Mouse (Mus musculus): ENCODE measurements around the gene Rab3c. TPM values are rescaled to one million over a fixed set of nuclear protein-coding genes. Genes with fewer than 3 reads are reported as not detected.

Gene Rab3c
- polyA plus RNA-seq, 1 experiment from 2014 or later = not detected

DNA sequence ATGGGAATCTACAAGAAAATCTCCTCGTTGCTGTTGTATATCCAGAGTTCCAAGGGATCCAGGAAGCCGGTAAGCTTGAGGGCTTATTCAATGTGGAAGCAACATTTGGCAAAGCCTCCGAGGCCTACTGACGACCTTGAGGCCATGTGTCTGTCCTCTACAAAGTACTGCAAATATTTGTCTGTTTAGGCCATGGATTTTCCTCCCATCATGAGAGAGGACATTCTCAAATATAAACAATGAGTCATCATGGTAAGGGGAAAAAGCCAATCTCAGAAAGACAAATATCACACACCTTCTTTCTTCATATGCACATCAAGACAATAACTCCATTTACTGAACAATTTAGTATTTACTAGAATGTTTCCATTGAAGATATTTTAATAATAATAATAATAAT, 158.0 kb downstream of the Rab3c start:
- no peak overlapping the region for H3K27ac ChIP-seq

GRCm38 (mm10) chr13:110116892-110117291, 163.9 kb downstream of the Rab3c start:
- Histone ChIP-seq H3K9me3 (replicated peaks) (no peaks in the 10 kb centered on the region), H3K36me3 (no peaks in the 10 kb centered on the region), H3K27me3 (replicated peaks) (no peaks in the 10 kb centered on the region), H3K9ac (no peak overlapping the region), H3K4me1 (no peaks in the 10 kb centered on the region), H3K4me3 (no peak overlapping the region), H3K27ac (no peak overlapping the region), H3K4me2 (no peak overlapping the region)
- ATAC-seq = no peak
- 57% methylated on average over 5 of the region's 5 CpGs for WGBS (ENCODE audit: insufficient replicate concordance)

More for the DNA sequence above, 158.0 kb downstream of the Rab3c start:
- H3K4me1 ChIP-seq = no peaks in the 10 kb centered on the region
- H3K4me2 ChIP-seq = no peak overlapping the region
- H3K36me3 ChIP-seq = no peaks in the 10 kb centered on the region
- no peak overlapping the region for H3K4me3 ChIP-seq
- no peaks in the 10 kb centered on the region for H3K27me3 ChIP-seq (replicated peaks)
- no peaks in the 10 kb centered on the region for H3K9me3 ChIP-seq (replicated peaks)
- no peak for ATAC-seq
- no peak overlapping the region for H3K9ac ChIP-seq
- WGBS (ENCODE audit: insufficient replicate concordance) = 71% methylated on average over 4 of the region's 4 CpGs

- Histone ChIP-seq H3K4me3 (no peak overlapping the region), H3K27ac (no peak overlapping the region), H3K36me3 (no peaks in the 10 kb centered on the region), H3K27me3 (replicated peaks) (no peaks in the 10 kb centered on the region), H3K4me1 (no peaks in the 10 kb centered on the region), H3K4me2 (no peak overlapping the region), H3K9me3 (replicated peaks) (no peaks in the 10 kb centered on the region), H3K9ac (no peak overlapping the region)
- 62% methylated on average over 3 of the region's 3 CpGs for whole genome bisulfite sequencing (ENCODE audit: insufficient replicate concordance)
- ATAC-seq = no peak
These were observed 164.5 kb downstream of the Rab3c start for GRCm38 (mm10) chr13:110116316-110116715.

DNA sequence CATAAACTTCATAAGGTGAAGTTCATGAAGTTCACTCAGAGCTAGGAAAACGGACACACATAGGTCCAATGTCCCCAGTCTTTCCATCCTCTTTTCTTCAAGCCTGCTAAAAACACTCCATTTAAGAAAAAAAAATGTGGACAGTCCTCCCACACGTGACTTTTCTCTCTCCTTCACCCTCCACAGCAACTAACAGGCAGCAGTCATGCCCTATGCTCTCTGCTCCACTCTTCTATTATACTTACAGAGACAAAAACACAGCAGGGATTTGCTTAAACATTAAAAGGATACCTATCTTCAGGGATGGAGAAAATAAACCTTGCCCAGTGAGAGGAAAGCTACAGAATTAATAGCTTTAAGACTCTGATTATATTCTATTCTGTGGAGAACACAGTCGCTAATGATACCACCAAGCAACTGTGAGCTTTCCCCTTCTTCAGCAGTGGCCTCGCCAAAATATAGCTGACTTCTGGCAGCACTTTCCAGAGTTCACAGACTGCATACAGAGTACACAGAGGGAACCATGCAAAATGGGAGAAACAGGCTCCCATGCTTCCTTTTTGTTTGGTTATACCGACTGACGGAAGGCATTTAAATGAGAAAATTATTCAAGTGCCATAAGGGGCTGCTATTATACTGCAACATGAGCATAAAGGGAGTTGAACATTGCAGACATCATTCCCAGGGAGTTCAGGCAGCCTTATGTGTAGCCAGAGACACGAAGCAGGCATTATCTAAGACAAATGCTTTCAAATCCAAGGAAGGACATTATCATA, 165.7 kb downstream of the Rab3c start:
- H3K9me3 ChIP-seq (replicated peaks) = no peaks in the 10 kb centered on the region
- no peaks in the 10 kb centered on the region for H3K27me3 ChIP-seq (replicated peaks)
- H3K4me3 ChIP-seq = no peak overlapping the region
- no peak for ATAC-seq
- no peak overlapping the region for H3K27ac ChIP-seq
- H3K4me2 ChIP-seq = no peak overlapping the region
- no peaks in the 10 kb centered on the region for H3K4me1 ChIP-seq
- H3K36me3 ChIP-seq = no peaks in the 10 kb centered on the region
- no peak overlapping the region for H3K9ac ChIP-seq
- WGBS (ENCODE audit: insufficient replicate concordance) = 54% methylated on average over 7 of the region's 7 CpGs

GRCm38 (mm10) chr13:110113711-110114110, 167.1 kb downstream of the Rab3c start:
- Histone ChIP-seq H3K4me3 (no peak overlapping the region), H3K4me1 (no peaks in the 10 kb centered on the region), H3K9me3 (replicated peaks) (no peaks in the 10 kb centered on the region), H3K27ac (no peak overlapping the region), H3K4me2 (no peak overlapping the region), H3K27me3 (replicated peaks) (no peaks in the 10 kb centered on the region), H3K9ac (no peak overlapping the region), H3K36me3 (no peaks in the 10 kb centered on the region)
- WGBS (ENCODE audit: insufficient replicate concordance) = 65% methylated on average over 6 of the region's 6 CpGs
- no peak for ATAC-seq

- H3K27me3 ChIP-seq (replicated peaks) = no peaks in the 10 kb centered on the region
- no peaks in the 10 kb centered on the region for H3K4me1 ChIP-seq
- ATAC-seq = no peak
- WGBS (ENCODE audit: insufficient replicate concordance) = 78% methylated on average over 6 of the region's 6 CpGs
- no peak overlapping the region for H3K4me3 ChIP-seq
- H3K9me3 ChIP-seq (replicated peaks) = no peaks in the 10 kb centered on the region
- H3K9ac ChIP-seq = no peak overlapping the region
- H3K36me3 ChIP-seq = no peaks in the 10 kb centered on the region
- H3K27ac ChIP-seq = no peak overlapping the region
- no peak overlapping the region for H3K4me2 ChIP-seq
These were observed 183.3 kb downstream of the Rab3c start for GRCm38 (mm10) chr13:110097424-110098050.

DNA sequence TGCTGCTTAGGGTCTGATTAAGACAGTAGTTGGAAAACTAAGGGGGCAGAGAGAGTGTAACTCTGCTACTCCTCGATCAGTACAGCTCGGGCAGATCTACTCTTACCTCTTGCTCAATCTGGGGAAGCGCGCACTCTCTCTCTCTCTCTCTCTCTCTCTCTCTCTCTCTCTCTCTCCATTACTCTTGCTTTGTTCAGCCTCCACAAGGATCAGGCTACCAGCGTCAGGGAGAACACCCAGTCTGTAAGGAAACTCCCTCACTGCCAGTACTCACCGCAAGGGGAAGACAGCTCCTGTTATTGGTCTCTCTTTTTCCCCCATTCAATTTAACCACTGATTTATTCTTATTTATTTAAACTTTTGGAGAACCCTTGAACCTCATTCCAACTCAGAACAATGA, 185.8 kb downstream of the Rab3c start:
- H3K4me2 ChIP-seq = no peak overlapping the region
- H3K4me1 ChIP-seq = no peaks in the 10 kb centered on the region
- no peak for ATAC-seq
- H3K9ac ChIP-seq = no peak overlapping the region
- H3K4me3 ChIP-seq = no peak overlapping the region
- WGBS (ENCODE audit: insufficient replicate concordance) = 74% methylated on average over 6 of the region's 6 CpGs
- no peak overlapping the region for H3K27ac ChIP-seq
- H3K9me3 ChIP-seq (replicated peaks) = no peaks in the 10 kb centered on the region
- H3K36me3 ChIP-seq = no peaks in the 10 kb centered on the region
- H3K27me3 ChIP-seq (replicated peaks) = no peaks in the 10 kb centered on the region

DNA sequence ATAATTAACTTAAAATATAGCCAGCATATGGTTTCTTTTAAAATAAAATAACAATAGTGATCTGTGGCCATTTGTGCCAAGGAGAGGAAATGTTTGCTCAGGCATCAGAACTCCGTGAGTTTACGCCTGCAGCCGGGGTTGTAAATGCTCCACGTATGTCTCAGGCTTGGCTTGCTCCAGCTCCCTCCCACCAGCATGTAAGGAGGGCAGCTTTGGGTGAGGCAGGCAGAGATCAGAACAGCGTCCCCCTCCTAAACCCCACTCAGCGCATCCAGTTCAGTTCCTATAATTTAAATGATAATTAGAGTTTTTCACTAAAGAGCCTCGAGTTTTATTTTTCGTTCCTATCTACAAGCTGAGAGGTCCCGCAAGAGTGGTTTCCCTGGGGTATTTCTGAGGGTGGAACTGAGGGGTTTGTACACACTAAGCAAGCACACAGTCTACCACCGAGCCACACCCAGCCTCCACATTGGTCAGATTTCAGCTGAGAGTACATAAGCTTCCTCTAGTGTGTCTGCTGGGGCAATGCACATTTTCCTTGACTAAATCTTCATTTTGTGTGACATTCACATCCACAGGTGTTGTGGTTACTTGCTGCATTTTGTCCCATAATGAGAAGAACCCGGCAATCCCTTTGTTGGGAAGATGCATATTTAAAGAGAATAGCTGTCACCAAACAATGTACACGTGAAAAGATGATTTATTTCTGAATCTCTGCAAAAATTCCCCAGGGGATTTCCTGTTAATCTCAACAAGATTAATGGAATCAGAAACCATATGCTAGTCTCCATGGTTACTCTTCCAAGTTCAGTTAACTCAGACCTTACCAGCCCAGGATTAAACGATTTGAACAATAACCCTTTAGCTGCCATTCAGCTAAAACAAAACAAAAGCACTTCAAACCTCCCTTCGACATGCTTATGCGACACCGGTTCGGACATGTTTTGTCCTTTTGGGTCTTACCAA, 186.8 kb downstream of the Rab3c start:
- Histone ChIP-seq H3K27me3 (replicated peaks) (no peaks in the 10 kb centered on the region), H3K4me2 (no peak overlapping the region), H3K4me3 (no peak overlapping the region), H3K27ac (no peak overlapping the region), H3K36me3 (no peaks in the 10 kb centered on the region), H3K9me3 (replicated peaks) (no peaks in the 10 kb centered on the region), H3K9ac (no peak overlapping the region), H3K4me1 (no peaks in the 10 kb centered on the region)
- ATAC-seq = no peak
- 70% methylated on average over 17 of the region's 17 CpGs for WGBS (ENCODE audit: insufficient replicate concordance)

DNA sequence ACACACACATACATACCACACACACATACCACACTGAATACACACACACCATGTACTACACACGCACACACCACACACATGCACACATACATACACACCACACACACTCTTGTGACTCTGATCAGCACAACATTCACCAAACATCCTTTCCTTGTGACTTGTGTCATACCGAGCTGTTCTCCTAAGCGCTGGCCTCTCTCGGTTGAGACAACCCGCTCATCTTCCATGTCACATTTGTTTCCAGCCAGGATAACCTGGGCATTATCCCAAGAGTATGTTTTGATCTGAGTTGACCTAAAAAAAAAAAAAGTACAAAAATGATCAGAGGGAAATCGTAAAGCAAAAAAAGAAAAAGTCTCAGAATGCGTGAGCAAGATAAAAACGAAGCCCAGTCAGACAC, 196.8 kb downstream of the Rab3c start:
- Histone ChIP-seq H3K4me1 (no peaks in the 10 kb centered on the region), H3K9me3 (replicated peaks) (0 out of 2 replicates have a peak, but pooled peaks cover 4% of the 10 kb centered on the region), H3K9ac (no peak overlapping the region), H3K4me2 (no peak overlapping the region), H3K36me3 (no peaks in the 10 kb centered on the region), H3K27ac (no peak overlapping the region), H3K4me3 (no peak overlapping the region), H3K27me3 (replicated peaks) (no peaks in the 10 kb centered on the region)
- WGBS (ENCODE audit: insufficient replicate concordance) = 85% methylated on average over 8 of the region's 8 CpGs
- no peak for ATAC-seq

DNA sequence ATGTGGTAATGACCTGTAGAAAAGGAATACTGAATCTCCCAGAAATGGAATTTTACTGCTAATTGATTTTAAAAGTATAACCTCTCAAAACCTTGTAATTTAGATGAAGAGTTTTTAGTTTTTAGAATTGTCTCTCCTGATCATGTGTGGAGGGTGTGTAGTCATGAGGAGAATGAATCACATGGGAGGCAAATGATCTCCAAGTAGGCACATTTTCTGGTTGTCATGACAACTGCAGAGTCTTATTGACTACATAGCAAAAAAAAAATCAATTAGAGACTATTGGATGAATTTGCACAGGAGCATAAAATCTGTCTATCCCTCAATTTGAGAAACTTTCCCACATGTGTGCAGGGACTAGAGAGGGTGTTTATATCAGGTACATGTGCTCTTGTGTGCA, 199.6 kb downstream of the Rab3c start:
- H3K27me3 ChIP-seq (replicated peaks) = no peaks in the 10 kb centered on the region
- no peak overlapping the region for H3K4me2 ChIP-seq
- H3K4me1 ChIP-seq = no peaks in the 10 kb centered on the region
- H3K27ac ChIP-seq = no peak overlapping the region
- no peak overlapping the region for H3K9ac ChIP-seq
- H3K36me3 ChIP-seq = no peaks in the 10 kb centered on the region
- no peak overlapping the region for H3K4me3 ChIP-seq
- H3K9me3 ChIP-seq (replicated peaks) = 0 out of 2 replicates have a peak, but pooled peaks cover 4% of the 10 kb centered on the region
- no peak for ATAC-seq

DNA sequence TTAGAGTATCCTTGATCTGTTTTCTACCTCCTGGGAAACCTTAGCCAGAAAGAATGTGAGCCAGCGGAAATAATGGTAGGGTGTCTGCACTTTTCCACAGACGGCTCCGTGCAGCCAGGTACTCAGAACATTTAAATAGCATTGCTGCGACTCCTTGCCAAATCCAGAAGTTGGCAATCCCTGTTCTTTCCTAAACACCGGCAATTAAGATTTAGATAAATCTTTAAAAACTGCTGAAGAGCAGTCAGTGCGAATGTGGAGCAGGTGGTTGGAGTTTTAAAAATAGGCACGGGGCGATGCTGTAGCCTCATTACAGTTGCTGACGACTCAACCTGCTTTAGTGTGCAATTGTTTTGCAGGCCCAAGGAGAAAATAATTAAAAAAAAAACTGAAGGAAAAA, 205.2 kb downstream of the Rab3c start:
- Histone ChIP-seq H3K4me1 (no peaks in the 10 kb centered on the region), H3K9ac (no peak overlapping the region), H3K27me3 (replicated peaks) (no peaks in the 10 kb centered on the region), H3K27ac (no peak overlapping the region), H3K4me2 (no peak overlapping the region), H3K4me3 (no peak overlapping the region), H3K36me3 (no peaks in the 10 kb centered on the region), H3K9me3 (replicated peaks) (no peaks in the 10 kb centered on the region)
- ATAC-seq = no peak
- WGBS (ENCODE audit: insufficient replicate concordance) = 79% methylated on average over 9 of the region's 9 CpGs

GRCm38 (mm10) chr13:110074180-110074579, 206.6 kb downstream of the Rab3c start:
- H3K4me2 ChIP-seq = no peak overlapping the region
- 64% methylated on average over 2 of the region's 2 CpGs for WGBS (ENCODE audit: insufficient replicate concordance)
- H3K27me3 ChIP-seq (replicated peaks) = no peaks in the 10 kb centered on the region
- no peaks in the 10 kb centered on the region for H3K36me3 ChIP-seq
- H3K4me3 ChIP-seq = no peak overlapping the region
- H3K9me3 ChIP-seq (replicated peaks) = 0 out of 2 replicates have a peak, but pooled peaks cover 6% of the 10 kb centered on the region
- no peak overlapping the region for H3K9ac ChIP-seq
- no peak for ATAC-seq
- H3K4me1 ChIP-seq = no peaks in the 10 kb centered on the region
- H3K27ac ChIP-seq = no peak overlapping the region

All from liver, embryonic 12.5 days (tissue).